Mouse (Mus musculus): Measurements from ENCODE around the gene Zfp626.
"Not testable (repeated sequence)": the region's sequence is repeated elsewhere in the genome, so short reads cannot be mapped to it uniquely, and the experiment has no call there.

Gene Zfp626

DNA sequence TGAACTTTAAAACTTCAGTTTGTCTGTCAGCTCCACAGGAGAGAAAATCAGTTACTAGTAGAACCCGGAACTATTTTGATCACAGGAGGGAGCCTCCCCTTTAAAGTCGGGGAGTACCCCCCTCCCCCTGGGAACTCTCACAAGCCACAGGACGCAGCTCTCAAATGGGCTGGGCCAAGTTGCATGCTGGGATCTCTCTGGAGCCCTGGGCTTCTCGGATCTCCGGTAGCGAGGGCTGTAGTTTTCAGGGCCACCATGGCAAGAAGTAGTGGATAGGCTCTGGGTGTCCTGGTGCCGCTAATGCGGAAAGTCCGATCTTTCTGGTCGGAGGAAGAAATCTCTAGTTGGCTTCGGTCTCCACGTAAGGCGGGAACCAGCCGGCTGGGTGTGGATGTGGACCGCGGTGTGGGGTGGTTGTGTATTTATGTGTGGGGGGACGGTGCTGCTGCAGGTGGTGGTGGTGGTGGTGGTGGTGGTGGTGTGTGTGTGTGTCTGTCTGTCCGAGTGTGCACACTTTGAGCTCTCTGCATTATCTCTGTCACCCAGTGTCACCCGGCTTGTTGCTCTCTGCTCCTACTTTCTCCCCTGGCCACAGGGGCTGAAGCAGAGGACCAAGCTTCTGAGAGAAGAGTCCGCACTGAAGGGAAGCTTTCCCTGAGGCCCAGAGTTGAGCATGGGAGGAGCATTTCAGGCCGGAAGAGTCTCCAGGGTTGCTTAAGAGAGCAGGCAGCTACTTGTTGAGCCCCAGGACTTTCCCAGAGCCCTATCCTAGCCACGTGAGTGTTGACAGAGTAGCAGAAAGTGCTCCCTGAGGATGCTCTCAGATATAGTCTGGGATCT, 53.6 kb downstream of the Zfp626 start:
- peak; percentile 65 to 78 for DNase-seq (ENCODE audit: low spot score in 2 of 2)

DNA sequence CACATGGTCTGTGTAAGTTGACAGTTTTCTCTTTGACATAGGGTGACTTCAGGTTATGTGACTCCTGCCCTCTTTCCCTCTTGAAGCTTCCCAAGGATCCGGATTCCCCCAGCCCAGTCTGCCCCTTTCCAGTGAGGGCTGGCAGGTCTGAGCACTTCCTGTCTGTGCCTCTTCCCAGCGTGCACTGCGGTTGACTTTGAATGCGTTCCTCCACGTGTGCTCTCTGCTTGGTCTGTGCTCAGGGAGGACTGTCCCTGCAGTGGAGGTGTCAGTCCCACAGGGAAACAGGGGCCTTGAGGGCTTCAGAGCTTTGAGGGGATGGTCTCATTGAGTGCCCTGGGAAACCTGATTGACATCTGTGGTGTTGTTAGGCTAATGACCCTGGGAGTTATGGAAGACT, 55.6 kb downstream of the Zfp626 start:
- not testable (repeated sequence) for DNase-seq (ENCODE audit: low spot score in 2 of 2)

All from spleen, postnatal 4 days (tissue).